Mouse (Mus musculus): ENCODE measurements around the gene 4921539E11Rik. TPM values are rescaled to one million over a fixed set of nuclear protein-coding genes. Genes with fewer than 3 reads are reported as not detected.

The 4921539E11Rik gene
- total and polyA plus RNA-seq, 2 experiments from 2014 or later = not detected

DNA sequence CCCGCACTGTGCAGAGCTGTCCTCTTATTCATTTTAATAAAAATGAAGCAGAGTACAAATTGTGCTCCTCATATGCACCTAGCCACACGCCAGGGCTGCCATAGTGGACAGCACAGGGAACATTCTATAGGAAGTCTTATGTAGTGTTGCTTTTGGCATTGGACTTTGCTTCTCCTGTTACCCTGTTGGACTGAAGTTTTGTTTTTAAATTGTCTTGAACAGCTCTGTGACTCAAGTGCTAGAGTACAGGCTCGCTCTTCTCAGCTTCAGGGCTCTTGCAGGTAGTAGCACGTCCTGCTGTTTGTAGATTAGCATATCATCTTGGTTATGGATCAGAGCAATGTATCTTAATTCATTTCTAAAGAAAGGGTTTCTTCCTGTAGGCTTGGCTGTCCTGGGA, 25.2 kb upstream of the 4921539E11Rik start:
- TF ChIP-seq CTCF (IDR thresholded peaks at IDR 0.05) = no peak
- Histone ChIP-seq H3K4me1 (ENCODE audit: insufficient read depth, low read length) (no peaks in the 10 kb centered on the region), H3K9me3 (ENCODE audit: low read length) (no peaks in the 10 kb centered on the region), H3K27ac (ENCODE audit: low read depth, low read length) (no peak overlapping the region), H3K9ac (replicated peaks; ENCODE audit: low read length, poor library complexity, severe bottlenecking) (no peak overlapping the region), H3K36me3 (ENCODE audit: insufficient read depth, low read length) (no peaks in the 10 kb centered on the region), H3K27me3 (ENCODE audit: insufficient read depth, low read length) (no peaks in the 10 kb centered on the region), H3K4me3 (ENCODE audit: low read depth, low read length) (no peak overlapping the region), H3K4me2 (ENCODE audit: low read depth, low read length, poor library complexity, severe bottlenecking) (no peak overlapping the region)
- ATAC-seq (ENCODE audit: low FRiP score) = no peak
- DNase-seq (ENCODE audit: low spot score) = no peak
- WGBS = 93% methylated on average over 4 of the region's 4 CpGs

DNA sequence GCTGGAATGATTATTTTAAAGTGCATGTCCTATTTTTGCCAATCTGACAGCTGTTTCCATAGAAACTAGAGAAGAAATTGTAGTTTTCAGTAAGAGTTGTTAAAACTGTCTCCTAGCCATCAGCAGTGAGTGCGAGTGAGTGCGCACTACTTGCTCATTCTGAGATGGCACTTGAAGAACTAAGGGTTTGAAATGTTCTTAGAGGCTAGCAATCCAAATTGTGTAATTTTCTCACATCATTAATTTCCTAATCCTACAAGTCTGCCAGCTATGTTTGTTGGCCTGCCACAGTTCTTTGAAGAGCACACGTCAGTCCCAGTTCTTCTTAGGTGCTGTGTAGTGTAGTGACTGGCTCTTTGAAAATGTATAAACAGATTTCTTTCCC, 23.9 kb upstream of the 4921539E11Rik start:
- 20% methylated on average over 3 of the region's 3 CpGs for WGBS
- DNase-seq (ENCODE audit: low spot score) (no peak), ATAC-seq (ENCODE audit: low FRiP score) (no peak)
- no peaks in the 10 kb centered on the region for H3K36me3 ChIP-seq (ENCODE audit: insufficient read depth, low read length)
- peak overlapping the region; percentile 62 for H3K4me2 ChIP-seq (ENCODE audit: low read depth, low read length, poor library complexity, severe bottlenecking)
- peak overlapping the region; percentile 75; the same call in 1 of the 2 replicates for H3K9ac ChIP-seq (replicated peaks; ENCODE audit: low read length, poor library complexity, severe bottlenecking)
- H3K27me3 ChIP-seq (ENCODE audit: insufficient read depth, low read length) = no peaks in the 10 kb centered on the region
- peak overlapping the region; percentile 90; the same call in 1 of the 2 replicates for H3K27ac ChIP-seq (ENCODE audit: low read depth, low read length)
- H3K9me3 ChIP-seq (ENCODE audit: low read length) = no peaks in the 10 kb centered on the region
- peak overlapping the region; percentile 66 for H3K4me3 ChIP-seq (ENCODE audit: low read depth, low read length)
- no peak for TF ChIP-seq CTCF (IDR thresholded peaks at IDR 0.05)
- H3K4me1 ChIP-seq (ENCODE audit: insufficient read depth, low read length) = no peaks in the 10 kb centered on the region

DNA sequence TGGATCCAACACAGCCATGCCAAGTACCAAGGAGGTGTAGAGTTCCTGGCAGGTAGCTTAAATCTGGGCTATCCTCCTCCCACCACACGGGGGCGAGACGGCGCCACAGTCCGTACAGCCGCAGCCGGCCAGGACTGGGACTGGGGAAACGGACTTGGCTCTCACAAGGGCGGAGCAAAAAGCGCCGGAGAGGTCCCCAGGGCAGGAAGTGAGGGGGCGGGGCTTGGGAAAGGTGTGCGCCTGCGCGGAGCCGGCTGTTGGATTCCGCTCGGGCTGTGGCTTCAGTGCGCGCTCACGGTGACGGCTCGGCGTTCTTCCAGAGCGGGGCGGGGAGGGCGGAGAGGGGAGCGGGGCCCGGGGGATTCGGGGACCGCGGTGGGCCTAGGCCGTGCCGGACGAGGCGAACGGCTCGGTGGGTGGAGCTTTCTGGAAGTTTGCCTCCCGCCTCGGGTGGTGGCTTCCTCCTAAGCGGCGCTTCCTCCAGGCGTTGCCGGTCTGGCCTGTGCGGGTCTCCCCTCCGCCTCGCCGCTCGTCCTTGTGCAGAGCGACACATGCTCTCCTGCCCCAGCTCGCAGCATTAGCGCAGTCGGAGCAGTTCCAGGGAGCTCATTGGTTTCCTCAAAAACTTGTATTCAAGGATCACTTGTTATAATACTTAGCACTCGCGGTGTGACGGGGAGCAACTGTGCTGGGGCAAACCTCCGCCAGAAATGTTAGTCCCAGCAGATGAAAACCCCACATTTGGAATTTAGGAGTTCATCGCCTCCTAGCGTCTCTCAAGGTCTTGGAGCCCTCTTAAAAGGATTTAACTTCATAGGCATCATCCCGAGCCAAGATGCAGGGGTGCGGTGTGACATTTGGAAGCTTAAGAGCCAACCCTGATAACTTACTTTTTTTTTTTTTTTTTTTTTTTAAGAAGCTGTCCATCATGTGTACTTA, 23.2 kb upstream of the 4921539E11Rik start, which contains the start of gene Oma1:
Gene Oma1, plus strand, starts transcription at position 226 of the 939 bp plus-strand sequence.
- Histone ChIP-seq H3K27ac (ENCODE audit: low read depth, low read length) (peak within 1 kb of the TSS; percentile 90), H3K4me1 (ENCODE audit: insufficient read depth, low read length) (no peaks in the 10 kb centered on the region), H3K4me2 (ENCODE audit: low read depth, low read length, poor library complexity, severe bottlenecking) (peak within 1 kb of the TSS; percentile 62), H3K4me3 (ENCODE audit: low read depth, low read length) (peak within 1 kb of the TSS; percentile 66), H3K27me3 (ENCODE audit: insufficient read depth, low read length) (no peaks in the 10 kb centered on the region), H3K9me3 (ENCODE audit: low read length) (no peaks in the 10 kb centered on the region), H3K36me3 (ENCODE audit: insufficient read depth, low read length) (no peaks in the 10 kb centered on the region), H3K9ac (replicated peaks; ENCODE audit: low read length, poor library complexity, severe bottlenecking) (peak within 1 kb of the TSS; percentile 75)
- DNase-seq (ENCODE audit: low spot score) (peak; percentile 98), ATAC-seq (ENCODE audit: low FRiP score) (peak; percentile 99)
- under 1% methylated on average over 59 of the region's 61 CpGs for WGBS
- TF ChIP-seq CTCF (IDR thresholded peaks at IDR 0.05) = peak; percentile 95

DNA sequence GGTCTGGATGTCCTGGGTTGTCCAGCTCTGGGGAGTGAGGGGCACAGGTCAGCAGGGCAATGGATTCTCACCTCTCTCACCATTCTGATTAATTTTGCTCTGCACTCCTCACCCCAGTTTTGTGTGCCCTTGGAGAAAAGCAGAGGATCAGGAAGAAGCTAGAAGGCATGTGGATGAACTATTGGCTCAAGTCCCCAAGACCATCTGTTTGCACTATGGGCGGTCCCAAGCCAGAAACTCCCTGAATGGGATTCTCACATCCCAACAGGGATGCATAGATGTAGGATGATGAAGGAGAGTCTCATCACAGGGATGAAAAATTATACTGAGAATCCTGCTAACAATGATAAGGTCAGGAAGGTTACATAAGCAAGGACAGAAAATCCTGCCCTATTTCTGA, 13.2 kb upstream of the 4921539E11Rik start:
- Histone ChIP-seq H3K36me3 (ENCODE audit: insufficient read depth, low read length) (no peaks in the 10 kb centered on the region), H3K9me3 (ENCODE audit: low read length) (no peaks in the 10 kb centered on the region), H3K4me1 (ENCODE audit: insufficient read depth, low read length) (0 out of 2 replicates have a peak, but pooled peaks cover 3% of the 10 kb centered on the region), H3K4me3 (ENCODE audit: low read depth, low read length) (no peak overlapping the region), H3K27me3 (ENCODE audit: insufficient read depth, low read length) (no peaks in the 10 kb centered on the region), H3K27ac (ENCODE audit: low read depth, low read length) (no peak overlapping the region), H3K9ac (replicated peaks; ENCODE audit: low read length, poor library complexity, severe bottlenecking) (no peak overlapping the region), H3K4me2 (ENCODE audit: low read depth, low read length, poor library complexity, severe bottlenecking) (no peak overlapping the region)
- peak; percentile 7 for DNase-seq (ENCODE audit: low spot score)
- ATAC-seq (ENCODE audit: low FRiP score) = no peak
- WGBS = 93% methylated on average over 1 of the region's 1 CpGs
- TF ChIP-seq CTCF (IDR thresholded peaks at IDR 0.05) = no peak

DNA sequence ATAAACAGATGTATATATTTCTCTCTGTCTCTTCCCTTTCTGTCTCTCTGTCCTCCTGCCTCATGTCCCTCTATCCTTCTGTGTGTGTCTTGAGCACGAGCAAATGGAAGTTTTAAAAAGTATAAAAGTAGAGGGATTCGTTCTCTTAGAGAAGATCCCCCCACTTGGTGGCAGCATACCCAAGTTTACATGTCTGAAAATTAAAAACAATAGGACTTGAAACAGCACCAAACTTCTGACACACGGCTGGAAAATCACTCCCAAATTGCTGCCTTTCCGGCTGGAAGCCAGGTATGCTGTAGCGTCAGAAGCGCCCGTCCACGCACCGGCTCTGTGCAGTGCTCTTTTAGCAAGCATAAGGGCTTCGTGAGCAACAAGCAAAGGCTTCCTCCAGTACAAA, 8.7 kb upstream of the 4921539E11Rik start:
- ATAC-seq (ENCODE audit: low FRiP score) (no peak), DNase-seq (ENCODE audit: low spot score) (peak; percentile 63)
- Histone ChIP-seq H3K27me3 (ENCODE audit: insufficient read depth, low read length) (no peaks in the 10 kb centered on the region), H3K36me3 (ENCODE audit: insufficient read depth, low read length) (no peaks in the 10 kb centered on the region), H3K4me2 (ENCODE audit: low read depth, low read length, poor library complexity, severe bottlenecking) (peak overlapping the region; percentile 20; the same call in 1 of the 2 replicates), H3K4me1 (ENCODE audit: insufficient read depth, low read length) (0 out of 2 replicates have a peak, but pooled peaks cover 3% of the 10 kb centered on the region), H3K4me3 (ENCODE audit: low read depth, low read length) (no peak overlapping the region), H3K9me3 (ENCODE audit: low read length) (no peaks in the 10 kb centered on the region), H3K9ac (replicated peaks; ENCODE audit: low read length, poor library complexity, severe bottlenecking) (no peak overlapping the region), H3K27ac (ENCODE audit: low read depth, low read length) (no peak overlapping the region)
- WGBS = 62% methylated on average over 10 of the region's 10 CpGs
- peak; percentile 63 for TF ChIP-seq CTCF (IDR thresholded peaks at IDR 0.05)

DNA sequence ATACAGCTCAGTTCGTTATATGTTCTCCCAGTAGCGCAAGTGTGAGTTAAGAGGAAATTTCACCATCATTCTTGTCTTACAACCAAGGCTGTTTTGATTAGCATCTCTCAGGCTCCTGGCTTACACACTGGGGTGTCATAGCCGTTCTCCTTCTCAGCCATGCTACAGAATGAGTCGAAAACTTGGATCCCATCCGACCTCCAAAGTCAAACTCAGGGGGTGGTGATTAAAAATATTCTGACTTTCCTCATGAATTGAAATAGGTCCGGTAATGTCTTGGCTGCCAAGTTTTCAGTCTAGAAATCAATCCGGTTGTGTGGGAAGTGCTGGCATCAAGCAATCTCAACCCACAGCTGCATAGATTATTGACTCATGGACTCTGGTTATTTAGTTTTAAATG, 2.3 kb downstream of the 4921539E11Rik start:
- ATAC-seq (ENCODE audit: low FRiP score) = no peak
- H3K36me3 ChIP-seq (ENCODE audit: insufficient read depth, low read length) = no peaks in the 10 kb centered on the region
- H3K4me2 ChIP-seq (ENCODE audit: low read depth, low read length, poor library complexity, severe bottlenecking) = no peak overlapping the region
- no peaks in the 10 kb centered on the region for H3K9me3 ChIP-seq (ENCODE audit: low read length)
- H3K27me3 ChIP-seq (ENCODE audit: insufficient read depth, low read length) = no peaks in the 10 kb centered on the region
- H3K27ac ChIP-seq (ENCODE audit: low read depth, low read length) = no peak overlapping the region
- no peak for TF ChIP-seq CTCF (IDR thresholded peaks at IDR 0.05)
- no peak overlapping the region for H3K4me3 ChIP-seq (ENCODE audit: low read depth, low read length)
- H3K4me1 ChIP-seq (ENCODE audit: insufficient read depth, low read length) = no peaks in the 10 kb centered on the region
- DNase-seq (ENCODE audit: low spot score) = no peak
- WGBS = 85% methylated on average over 7 of the region's 7 CpGs
- H3K9ac ChIP-seq (replicated peaks; ENCODE audit: low read length, poor library complexity, severe bottlenecking) = no peak overlapping the region
